Mouse (Mus musculus) urinary bladder, postnatal 4 days (tissue): Measurements from ENCODE around the gene 4933421I07Rik.

Experiments used
- DNase-seq, 2 experiments: peaks; one replicate each; pipeline ENCODE4 v3.0.0; 2021 to 2022; ENCODE audit warnings: low spot score in 2 of 2

Gene 4933421I07Rik

GRCm38 (mm10) chr7:42447850-42448249, at the start of gene 4933421I07Rik:
Gene 4933421I07Rik (minus strand): TSS chr7:42448120.
- DNase-seq, result no peak

GRCm38 (mm10) chr7:42497356-42497755, 49.4 kb upstream of the 4933421I07Rik start:
- no peak for DNase-seq

DNA sequence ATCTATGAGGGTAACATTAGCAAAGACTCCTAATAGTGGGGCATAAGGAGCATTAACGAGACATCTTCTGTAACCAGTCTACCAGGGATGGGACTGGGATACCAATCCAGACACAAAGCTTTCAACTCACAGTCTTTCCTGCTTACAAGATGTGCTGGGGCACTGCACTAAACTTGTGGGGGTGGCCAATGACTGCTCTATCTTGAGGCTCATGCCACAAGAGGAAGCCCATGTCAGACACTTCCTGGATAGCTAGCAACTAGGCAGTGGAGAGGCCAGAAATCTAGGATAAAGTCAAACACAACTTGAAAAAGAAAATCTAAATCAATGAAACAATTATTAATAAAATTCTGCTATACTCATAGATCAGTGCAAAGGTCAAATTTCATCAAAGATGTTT, 48.3 kb upstream of the 4933421I07Rik start:
- DNase-seq, result no peak

DNA sequence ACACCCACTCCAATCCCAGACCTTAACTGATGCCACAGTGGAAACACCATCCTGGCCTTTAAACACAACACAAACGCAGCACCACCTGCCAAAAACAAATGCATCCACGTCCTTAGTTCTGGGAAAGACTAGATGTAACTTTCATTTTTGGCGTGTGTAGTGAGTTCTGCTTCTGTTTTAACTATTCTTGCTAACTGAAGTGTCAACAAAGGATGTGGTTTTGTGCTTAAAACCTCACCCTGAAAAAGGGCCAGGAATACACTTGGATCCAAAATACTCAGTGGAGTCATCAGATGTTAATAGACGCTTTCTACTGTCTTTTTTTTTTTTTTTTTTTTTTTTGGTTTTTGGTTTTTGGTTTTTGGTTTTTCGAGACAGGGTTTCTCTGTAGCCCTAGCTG, 42.9 kb upstream of the 4933421I07Rik start:
- no peak for DNase-seq

DNA sequence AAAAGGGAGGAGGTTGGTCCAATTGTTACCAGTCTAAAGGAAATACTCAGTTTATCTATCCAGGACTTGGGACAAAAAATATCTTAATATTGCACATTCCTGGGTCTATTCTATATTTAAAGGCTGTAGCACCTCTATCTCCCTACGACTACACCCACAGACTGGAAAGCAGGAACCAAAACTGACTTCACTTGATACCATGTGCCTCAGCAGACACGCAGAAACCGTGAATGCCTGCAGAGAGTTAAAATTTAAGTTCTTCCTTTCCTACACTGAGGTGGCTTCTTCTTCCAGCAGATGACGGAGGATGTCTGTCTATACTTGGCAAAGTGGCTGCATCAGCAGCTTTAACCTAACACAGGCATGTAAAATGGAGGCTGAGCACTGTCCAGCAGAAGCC, 42.4 kb upstream of the 4933421I07Rik start:
- no peak for DNase-seq

- DNase-seq, result no peak
Observed at GRCm38 (mm10) chr7:42454640-42455039, 6.7 kb upstream of the 4933421I07Rik start.

DNA sequence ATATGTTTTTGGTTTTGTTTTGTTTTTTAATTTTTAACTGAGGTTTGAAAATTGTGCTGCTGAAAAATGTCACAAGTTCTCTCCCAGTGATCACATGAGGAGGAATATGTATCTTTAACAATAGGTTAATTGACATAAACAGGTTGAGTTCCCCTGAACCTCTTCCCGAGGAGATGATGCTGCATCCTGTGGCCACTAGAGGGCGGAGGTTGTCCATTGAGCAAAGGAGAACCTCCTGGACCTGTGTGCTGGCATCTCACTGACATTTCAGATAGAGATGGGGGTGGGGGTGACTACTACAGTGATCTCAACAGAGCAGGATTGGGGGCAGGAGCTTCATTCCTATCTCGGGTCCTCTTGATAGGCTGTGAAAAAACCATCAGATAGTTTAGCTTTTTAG, 2.7 kb upstream of the 4933421I07Rik start:
- no peak for DNase-seq

DNA sequence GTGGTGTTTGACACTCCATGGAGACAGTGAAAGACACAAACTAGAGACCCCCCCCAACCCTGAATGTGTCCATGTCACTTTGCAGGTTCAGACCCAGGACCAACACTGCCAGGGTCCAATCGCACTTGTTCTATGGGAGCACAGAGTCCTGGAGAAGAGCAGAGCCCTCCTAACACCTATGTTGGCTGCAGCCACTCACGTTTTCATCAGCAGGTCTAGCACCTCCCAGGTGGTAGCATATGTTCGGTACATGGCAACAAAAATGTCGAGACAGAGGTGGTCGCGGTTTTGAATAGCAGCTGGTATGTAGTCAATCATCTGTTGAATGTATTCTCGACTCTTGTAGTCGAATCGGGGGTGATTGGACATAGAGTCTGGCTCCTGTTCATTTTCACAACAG, 568 bp downstream of the 4933421I07Rik start:
- no peak for DNase-seq
